Mouse (Mus musculus) adrenal gland, postnatal 25 days (tissue): Measurements from ENCODE around the gene Fam104a. TPM values are rescaled to one million over a fixed set of nuclear protein-coding genes. Genes with fewer than 3 reads are reported as not detected.
"Not testable (repeated sequence)": the region's sequence is repeated elsewhere in the genome, so short reads cannot be mapped to it uniquely, and the experiment has no call there.

Experiments used
- DNase-seq: peaks from one replicate; pipeline ENCODE4 v3.0.0; 2021; ENCODE audit warnings: mixed read lengths
- total RNA-seq: library from RNA; stranded (reverse); gene quantifications from 2 replicates; pipeline ENCODE4 v1.2.3, GENCODE M21; 2021

Fam104a gene
- total RNA-seq, 1 experiment from 2014 or later: 29.1 TPM

DNA sequence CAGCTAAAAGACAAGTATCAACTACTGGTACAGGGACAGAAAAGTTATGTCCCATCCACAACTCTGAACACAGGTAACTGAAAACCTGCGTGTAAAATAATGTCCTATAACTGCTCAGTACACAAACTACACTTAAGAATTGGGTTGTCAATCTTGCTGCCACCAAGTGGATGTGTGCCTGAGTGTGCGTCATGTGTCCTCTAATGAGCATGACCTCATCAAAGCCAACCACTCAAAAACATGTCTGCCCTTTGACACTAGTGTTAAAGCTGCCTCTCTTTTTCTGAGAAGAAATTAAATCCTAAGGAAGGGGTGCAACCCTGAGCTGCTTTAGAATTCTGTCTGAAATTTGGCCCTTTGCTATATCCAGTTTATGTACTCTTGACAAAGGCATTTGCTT, 19.7 kb downstream of the Fam104a start:
- DNase-seq: no peak

DNA sequence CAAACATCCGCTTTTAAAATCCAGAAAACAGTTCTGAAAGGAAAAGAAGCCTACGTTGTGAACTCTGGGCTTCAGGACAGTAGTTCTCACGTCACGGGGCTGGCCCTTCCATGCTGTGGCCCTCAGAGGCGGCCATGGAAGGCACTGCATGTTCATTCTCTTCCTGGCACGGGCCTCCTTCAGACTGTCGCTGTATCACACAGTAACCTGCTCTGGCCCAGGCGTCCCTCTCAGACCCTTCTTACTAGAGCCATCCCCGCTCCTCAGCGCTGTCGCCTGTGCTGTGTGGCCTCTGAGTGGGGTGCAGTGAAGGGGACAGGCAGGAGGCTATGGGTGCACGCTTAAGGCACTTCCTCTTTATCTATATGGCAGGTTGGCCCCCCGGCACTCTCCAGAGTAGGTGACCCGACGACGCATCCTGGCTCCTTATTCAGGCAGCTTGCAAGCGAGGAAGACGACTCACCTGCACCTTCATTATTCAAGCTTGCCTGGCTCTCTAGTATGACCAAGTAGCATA, 22.1 kb downstream of the Fam104a start:
- no peak for DNase-seq

DNA sequence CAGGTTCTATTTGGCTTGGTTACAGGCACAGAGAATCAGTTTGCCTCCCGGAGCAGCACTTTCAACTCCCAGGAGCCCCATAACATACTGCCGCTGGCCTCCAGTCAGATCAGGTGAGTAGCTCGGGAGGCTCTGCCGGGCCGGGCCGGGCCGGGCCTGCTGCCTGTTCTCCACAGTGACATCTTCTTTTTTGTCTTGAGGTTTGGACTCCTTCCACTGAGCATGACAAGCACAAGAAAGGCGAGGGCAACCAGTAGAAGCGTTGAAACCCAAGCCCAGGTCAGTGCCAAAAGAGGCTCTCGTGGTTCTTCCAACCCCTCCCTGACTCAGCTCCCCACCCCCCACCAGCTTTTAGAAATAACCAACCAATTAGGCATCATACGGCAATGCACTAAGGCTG, 23.0 kb downstream of the Fam104a start:
- DNase-seq: no peak

DNA sequence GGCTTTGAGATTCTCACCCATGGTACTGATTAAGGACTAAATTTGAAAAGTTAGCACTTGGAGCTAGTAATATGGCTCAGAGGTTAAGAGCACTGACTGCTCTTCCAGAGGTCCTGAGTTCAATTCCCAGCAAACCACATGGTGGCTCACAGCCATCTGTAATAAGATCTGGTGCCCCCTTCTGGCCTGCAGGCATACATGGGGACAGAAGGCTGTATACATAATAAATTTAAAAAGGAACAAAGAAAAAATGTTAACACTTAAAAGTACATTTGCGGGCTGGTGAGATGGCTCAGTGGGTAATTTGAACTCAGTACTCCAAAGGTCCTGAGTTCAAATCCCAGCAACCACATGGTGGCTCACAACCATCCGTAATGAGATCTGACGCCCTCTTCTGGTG, 23.7 kb downstream of the Fam104a start:
- not testable (repeated sequence) for DNase-seq

DNA sequence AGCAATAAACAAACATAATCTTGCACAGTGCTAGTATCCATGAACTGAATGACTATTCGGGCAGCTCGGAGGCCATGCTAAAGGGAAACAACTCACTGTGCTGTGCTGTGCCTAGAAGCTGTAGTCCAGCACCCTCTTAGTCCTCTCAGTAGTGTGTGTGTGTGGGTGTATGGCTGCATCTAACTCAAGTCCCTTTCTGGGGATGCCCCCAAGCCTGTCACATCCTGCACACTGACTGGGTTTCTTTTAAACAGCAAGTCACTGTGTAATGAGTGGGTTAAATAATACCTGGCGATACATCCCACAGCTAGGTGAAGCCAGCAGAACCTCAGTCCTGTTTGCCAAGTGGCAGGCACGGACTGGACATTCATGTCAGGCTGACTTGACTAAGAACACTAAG, 25.2 kb downstream of the Fam104a start:
- DNase-seq: no peak

DNA sequence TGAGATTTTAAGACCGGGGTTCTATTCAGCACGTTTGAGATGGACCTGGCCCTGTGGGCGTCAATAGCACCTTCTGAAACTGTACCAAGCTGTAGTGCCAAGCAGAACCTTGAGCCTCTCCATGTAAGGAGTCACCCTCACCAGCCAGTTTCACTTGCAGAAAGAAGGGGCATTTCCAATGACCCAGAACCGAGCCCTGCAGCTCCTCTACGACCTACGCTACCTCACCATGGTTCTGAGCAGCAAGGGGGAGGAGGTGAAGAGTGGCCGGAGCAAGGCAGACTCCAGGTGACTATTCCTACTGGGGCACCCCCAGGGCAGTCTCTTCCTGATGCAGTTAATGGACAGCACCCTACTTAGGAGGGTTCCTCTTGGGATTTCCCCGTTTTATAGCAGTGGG, 25.6 kb downstream of the Fam104a start:
- no peak for DNase-seq

DNA sequence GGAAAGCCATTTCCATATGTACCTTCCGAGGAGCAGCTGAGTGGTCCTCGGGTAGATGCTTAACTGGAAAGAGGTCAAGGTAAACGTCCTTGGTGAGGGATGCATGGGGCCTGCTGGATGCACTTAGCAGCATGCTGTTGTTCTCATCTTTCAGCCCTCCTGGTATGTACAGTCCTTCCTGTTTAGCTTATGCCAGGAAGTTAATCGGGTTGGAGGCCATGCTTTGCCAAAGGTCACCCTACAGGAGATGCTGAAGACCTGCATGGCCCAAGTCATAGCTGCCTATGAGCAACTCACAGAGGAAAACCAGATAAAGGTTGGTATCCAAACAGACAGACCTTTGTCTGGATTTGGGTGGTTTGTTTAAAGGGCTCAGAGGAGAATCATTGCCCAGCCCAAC, 26.7 kb downstream of the Fam104a start:
- no peak for DNase-seq

DNA sequence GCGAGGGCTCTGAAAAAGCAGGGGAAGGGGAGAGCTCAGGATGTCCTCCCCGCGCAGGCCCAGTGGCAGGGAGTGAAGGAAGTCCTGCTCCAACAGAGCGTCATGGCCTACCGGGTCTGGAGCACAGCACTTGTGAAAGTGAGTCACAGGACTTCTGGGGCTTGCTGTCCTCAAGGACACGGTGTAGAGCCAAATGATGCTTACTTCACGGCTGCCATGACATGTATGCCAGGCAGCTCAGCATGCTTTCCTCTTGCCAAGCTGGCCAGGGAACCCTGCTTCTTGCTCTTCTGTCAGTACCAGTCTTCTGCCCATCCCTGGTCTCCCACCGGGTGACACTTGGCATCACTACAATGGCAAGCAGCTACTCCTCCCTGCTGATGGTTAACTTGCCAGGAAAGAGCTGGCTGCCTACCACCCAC, 27.4 kb downstream of the Fam104a start:
- peak; percentile 60 for DNase-seq

DNA sequence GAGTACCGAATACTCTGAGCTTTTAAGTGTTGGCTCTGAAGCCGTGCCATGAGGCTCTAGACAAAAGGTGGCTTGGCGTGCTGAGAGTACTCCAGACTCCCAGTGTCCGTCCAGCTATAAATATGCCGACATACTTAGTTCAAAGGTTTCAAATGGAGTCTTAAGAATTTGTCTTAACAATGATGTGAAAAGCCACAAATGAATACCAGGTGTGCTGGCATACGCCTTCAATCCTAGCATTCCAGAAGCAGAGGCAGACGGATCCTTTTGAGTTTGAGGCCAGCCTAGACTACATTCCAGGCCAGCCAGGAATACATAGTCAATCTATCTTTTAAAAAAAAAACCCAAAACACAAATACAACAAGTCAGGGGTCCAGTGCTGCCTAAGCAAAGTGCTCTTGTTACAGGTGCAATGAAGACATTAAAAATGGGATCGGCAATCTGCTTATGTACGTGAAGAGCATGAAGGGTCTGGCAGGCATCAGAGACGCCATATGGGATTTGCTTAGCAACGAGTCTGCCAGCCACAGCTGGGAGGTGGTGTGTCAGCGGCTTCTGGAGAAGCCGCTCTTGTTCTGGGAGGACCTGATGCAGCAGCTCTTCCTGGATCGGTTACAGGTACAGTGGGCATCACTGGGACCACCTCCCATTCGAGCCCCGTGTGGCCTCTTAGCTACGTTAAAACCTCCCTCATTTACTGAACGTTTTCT, 29.2 kb downstream of the Fam104a start:
- DNase-seq: no peak

DNA sequence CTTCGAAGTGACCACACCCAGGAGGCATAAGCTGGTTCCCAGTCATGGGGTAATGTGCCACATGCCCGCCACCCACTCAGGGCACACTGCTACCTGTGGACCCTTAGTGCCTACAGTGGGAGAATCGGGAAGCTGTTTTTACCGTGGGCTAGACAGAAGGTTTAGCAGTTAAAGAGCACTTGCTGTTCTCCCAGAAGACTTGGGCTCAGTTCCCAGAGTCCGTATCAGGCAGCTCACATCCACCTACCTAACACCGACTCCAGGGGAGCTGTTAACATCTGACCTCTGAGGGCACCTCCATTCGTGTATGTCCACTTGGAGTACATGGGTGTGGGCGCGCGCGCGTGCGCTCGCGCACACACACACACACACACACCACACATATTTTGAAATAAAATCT, 29.9 kb downstream of the Fam104a start:
- DNase-seq: no peak

DNA sequence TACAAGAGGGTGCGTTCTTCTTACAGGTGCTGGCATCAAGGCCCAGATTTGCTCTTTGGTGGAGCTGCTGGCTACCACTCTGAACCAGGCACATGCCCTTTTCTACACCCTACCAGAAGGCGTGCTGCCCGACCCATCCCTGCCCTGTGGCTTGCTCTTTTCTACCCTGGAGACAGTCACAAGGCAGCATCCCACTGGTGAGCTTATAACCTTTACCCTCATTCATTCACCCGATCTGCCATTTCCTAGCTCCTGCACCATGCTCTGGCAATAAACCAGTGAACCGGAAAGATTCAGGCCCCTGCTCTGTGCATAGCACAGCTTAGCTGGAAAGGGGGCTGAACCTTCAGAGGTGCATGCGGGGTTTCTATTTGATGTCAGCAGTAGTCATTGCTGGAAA, 31.4 kb downstream of the Fam104a start:
- no peak for DNase-seq

DNA sequence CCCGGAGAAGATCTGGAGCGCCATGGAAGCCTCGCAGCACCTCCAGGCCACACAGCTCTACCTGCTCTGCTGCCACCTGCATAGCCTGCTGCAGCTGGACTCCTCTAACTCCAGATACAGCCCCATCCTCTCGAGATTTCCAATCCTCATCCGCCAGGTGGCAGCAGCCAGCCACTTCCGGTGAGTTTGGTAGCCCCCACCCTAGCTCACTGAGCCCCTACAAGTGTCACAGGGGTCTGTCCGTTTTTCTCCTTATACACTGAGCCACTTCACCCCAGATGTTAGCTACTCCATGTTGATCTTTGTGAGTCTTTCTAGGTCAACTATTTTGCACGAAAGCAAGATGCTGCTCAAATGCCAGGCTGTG, 32.1 kb downstream of the Fam104a start:
- DNase-seq: no peak

DNA sequence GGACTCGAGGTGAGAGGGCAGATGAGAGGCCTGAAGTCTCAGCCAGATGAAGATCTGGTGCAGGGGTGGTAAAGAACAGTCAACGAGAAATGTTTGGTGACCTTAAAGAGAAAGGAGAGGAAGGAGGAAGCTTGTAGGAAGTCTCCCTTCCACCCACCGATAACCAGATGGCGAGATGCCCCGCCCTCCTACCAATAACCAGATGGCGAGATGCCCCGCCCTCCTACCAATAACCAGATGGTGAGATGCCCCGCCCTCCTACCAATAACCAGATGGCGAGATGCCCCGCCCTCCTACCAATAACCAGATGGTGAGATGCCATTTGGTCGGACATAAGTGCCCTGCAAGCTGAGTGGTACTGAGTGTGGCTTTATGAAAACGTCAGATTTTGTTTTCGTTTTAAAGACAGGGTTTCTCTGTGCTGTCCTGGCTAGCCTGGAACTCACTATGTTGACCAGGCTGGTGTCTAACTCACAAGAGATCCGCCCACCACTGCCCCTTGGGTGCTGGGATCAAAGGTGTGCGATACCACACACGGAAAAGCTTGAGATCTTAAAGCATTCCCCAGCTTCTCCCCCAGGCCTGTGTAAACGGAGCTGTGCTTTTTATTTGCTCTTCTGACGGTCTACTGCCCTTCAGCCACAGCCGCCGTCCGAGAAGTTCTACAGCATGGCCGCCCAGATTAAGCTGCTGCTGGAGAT, 32.6 kb downstream of the Fam104a start:
- no peak for DNase-seq

DNA sequence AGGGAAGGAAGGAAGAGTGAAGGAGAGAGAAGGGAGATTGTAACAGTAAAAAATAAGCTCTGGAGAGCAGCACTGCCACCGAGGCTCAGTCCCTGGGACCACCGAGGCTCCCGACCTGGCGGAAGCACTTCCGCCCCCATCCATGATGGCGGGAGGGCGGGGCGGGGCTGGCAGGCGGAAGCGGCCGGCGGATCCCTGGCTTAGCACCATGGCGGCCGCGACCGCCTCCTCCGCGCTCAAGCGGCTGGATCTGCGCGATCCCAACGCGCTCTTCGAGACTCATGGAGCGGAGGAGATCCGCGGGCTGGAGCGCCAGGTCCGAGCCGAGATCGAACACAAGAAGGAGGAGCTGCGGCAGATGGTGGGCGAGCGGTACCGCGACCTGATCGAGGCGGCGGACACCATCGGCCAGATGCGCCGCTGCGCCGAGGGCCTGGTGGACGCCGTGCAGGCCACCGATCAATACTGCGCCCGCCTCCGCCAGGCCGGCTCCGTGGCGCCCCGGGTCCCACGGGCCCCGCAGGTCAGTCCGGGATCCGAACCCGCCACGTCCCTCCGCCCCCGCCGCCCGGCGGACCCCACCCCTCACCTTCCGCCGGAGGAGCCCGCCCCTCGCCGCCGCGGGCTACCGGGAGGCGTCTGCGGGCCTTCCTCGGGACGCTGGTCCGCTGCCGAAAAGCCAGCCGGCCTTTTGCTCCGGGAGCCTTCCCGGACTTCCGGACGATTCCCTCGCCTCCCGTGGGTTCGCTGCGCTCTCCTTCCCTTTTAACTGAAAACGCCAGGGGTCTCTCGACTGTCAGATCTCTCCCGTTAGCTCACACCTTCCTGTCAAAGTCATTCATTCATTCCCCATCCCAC, 34.4 kb downstream of the Fam104a start, which contains the start of gene Slc39a11:
Gene Slc39a11, minus strand, starts transcription at position 727 of the 858 bp plus-strand sequence.
- DNase-seq: peak; percentile 75

DNA sequence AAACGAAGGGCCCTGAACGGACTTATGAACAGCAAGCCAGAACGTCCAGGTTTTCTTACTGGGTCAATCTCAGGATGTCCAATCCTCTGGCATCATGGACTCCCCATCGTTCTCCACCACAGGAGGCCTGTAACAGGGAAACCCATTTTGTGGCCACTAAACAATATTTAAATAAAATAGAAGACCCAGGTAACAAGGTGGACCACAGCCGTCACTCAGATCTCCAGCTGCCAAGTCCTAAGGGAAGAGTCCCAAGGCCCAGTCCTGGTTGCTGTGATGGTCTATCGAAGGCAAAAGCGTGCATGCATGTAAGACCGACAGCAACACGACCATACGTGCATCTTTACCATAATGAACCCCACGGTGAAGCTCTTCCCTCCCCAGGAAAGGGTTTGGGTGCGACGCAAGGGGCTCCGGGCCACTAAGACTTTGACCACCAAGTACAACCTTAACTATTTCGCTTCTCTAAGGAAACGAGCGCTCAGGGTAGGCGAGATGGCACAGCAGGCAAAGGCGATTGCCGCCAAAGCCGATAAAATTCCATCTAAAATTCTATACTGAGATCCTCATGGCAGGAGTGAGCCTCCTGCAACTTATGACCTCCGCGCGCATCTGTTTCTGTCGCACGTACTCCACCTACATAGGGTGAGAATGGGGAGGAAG, 35.1 kb downstream of the Fam104a start, which contains the start of gene Cog1:
Gene Cog1, plus strand, starts transcription at position 480 of the 663 bp plus-strand sequence.
- no peak for DNase-seq

DNA sequence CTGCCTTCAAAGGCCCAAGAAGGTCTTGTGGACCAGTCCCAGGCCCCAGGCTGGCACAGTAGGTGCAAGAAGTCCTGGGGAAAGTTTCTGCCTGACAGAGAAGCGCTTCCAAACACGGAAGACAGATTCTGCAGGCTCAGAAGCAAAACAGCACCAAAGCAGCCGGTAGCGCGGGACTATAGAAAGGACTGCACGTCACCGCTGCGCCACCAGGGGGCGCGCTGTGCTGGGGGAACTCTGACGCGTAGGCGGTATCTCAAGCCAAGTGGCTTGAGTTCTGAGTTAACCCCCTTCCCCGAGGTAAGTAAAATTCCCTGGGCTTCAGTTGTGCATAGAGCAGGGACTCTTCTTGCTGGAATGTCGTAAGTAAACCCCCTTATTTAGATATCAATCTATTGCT, 35.8 kb downstream of the Fam104a start:
- DNase-seq: peak; percentile 89

DNA sequence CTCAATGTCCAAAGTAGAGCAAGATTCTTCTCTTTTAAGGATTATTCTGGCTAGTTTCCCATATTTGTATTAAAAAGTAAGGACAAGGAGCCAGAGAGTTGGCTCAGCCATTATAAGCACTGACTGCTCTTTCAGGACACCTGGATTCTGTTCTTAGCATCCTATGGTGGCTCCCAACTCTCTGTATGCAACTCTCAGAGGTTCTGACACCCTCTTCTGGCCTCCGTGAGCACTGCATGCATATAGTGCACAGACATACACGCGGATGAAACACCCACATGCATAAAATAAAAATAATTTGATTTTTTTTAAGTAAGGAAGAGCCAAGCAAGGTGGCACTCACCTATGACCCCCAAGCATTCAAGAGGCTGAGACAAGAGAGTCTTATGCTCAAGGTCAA, 38.8 kb downstream of the Fam104a start:
- no peak for DNase-seq

DNA sequence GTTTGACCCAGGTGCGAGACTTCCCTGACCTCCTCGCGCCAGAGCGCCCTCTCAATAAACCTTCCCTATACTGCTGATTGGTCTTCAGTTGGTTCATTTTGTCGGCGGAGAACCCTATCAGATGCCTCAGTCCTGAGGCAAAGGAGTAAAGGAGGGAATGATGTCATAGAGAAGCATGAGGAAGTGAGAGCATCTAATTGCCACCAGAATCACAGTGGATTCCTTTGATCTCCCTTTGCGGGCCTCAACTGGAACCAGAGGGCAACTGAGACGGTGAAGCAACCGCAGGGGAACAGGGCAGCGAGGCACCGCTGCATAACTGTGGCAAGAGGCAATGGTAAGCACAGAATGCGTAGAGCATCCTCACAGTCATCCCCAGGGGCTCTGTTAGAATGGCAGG, 45.3 kb downstream of the Fam104a start:
- no peak for DNase-seq

DNA sequence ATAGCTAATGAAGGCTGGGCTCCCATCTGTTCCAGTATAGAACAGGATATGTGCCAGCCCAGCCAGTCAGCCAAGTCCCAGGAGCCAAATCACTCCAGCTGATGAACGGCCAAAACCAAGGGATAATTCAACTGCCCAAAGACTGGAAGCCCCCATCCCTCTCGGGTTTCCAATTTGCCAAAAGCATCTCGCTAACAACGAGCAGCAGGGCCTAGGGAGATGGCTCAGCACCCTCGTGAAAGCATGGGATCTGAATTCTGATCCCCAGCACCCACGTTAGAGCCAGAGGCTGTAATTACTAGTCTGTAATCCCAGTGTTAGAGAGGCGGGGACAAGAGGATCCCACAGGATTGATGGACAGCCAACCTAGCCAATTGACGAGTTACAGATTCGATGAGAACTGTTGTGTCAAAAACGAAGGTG, 49.2 kb downstream of the Fam104a start:
- no peak for DNase-seq

DNA sequence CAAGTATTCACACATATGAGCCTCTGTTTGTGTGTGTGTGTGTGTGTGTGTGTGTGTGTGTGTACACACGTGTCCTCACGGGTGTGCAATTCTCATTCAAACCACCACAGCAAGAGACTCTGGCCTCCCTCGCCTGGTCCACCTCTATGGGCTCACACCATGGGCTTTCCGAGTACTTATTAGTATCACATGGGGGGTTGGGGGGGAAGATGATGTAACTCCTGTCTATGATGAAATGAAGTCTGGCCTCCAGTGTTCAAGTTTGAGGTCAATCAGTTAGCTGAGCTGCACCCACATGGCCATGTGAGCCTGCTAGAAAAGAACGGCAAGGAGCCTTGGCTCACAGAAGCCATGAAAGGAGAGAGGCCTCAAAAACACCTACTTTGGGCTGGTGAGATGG, 50.6 kb downstream of the Fam104a start:
- DNase-seq: no peak

DNA sequence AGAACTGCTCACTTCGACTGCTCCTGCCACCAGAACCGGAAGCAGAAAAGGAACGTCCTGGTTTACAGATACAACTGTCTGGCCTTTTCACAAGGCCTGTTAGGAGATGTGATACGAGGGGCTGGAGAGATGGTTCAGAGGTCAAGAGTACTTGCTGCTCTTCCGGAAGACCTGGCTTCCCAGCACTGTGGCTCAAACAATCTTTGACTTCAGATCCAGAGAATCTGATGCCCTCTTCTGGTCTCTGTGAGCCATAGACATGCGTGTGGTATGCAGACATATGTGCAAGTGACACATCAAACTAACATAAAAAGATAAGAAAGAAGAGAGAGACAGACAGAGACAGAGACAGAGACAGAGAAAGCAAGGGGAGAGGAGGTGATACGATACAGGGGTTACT, 51.7 kb downstream of the Fam104a start:
- no peak for DNase-seq

DNA sequence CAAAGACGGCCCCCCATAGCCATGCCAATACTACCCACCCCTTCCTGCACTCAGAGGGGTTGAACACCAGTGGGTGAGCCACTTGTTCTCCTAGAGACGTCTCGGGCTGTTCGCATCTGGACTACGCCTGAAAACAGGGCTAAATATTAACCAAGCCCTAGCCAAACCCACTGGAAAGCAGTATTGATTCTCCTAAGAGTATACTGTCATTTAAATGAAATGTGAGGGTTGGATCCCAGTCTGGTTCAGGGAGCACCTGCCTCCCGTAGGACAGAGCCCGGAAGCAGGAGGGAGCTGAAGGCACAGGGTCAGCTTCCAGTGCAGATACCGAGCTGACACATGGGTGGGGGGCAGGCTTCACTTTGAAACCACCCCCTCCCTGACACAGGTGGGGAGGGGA, 52.1 kb downstream of the Fam104a start:
- DNase-seq: no peak
